Mouse (Mus musculus): ENCODE data around the gene Gm4131.
"Not testable (repeated sequence)": the region's sequence is repeated elsewhere in the genome, so short reads cannot be mapped to it uniquely, and the experiment has no call there.

Gene Gm4131

GRCm38 (mm10) chr14:62566821-62567220, at the start of gene Gm4131:
Gm4131 (minus strand) TSS chr14:62566921.
- DNase-seq = not testable (repeated sequence)

GRCm38 (mm10) chr14:62609904-62610303, 43.2 kb upstream of the Gm4131 start:
- DNase-seq = no peak

GRCm38 (mm10) chr14:62607791-62608196, 41.1 kb upstream of the Gm4131 start:
- DNase-seq = peak; percentile 43 to 59

GRCm38 (mm10) chr14:62602869-62603268, 36.1 kb upstream of the Gm4131 start:
- DNase-seq = peak in 1 of 2 experiments; percentile 10

GRCm38 (mm10) chr14:62602271-62602670, 35.5 kb upstream of the Gm4131 start:
- no peak for DNase-seq

GRCm38 (mm10) chr14:62600109-62600522, 33.4 kb upstream of the Gm4131 start:
- no peak for DNase-seq

GRCm38 (mm10) chr14:62585338-62585737, 18.6 kb upstream of the Gm4131 start:
- DNase-seq = no peak

- DNase-seq = no peak
These were observed 17.9 kb upstream of the Gm4131 start for GRCm38 (mm10) chr14:62584637-62585036.

- no peak for DNase-seq
These were observed 15.0 kb upstream of the Gm4131 start for GRCm38 (mm10) chr14:62581768-62582167.

GRCm38 (mm10) chr14:62580945-62581344, 14.2 kb upstream of the Gm4131 start:
- DNase-seq = no peak

- DNase-seq = peak; percentile 43 to 66
These were observed 9.1 kb upstream of the Gm4131 start for GRCm38 (mm10) chr14:62575862-62576261.

- DNase-seq = no peak
These were observed 8.2 kb upstream of the Gm4131 start for GRCm38 (mm10) chr14:62574906-62575305.

GRCm38 (mm10) chr14:62573454-62573853, 6.7 kb upstream of the Gm4131 start:
- no peak for DNase-seq

GRCm38 (mm10) chr14:62570299-62570698, 3.6 kb upstream of the Gm4131 start:
- DNase-seq = no peak

- no peak for DNase-seq
These were observed 2.7 kb upstream of the Gm4131 start for GRCm38 (mm10) chr14:62569463-62569862.

- DNase-seq = peak in 1 of 2 experiments; percentile 30
These were observed 3.0 kb downstream of the Gm4131 start for GRCm38 (mm10) chr14:62563679-62564078.

- DNase-seq = no peak
These were observed 4.6 kb downstream of the Gm4131 start for GRCm38 (mm10) chr14:62561875-62562748.

- no peak for DNase-seq
These were observed 9.6 kb downstream of the Gm4131 start for GRCm38 (mm10) chr14:62557111-62557510.

GRCm38 (mm10) chr14:62555840-62556810, 10.6 kb downstream of the Gm4131 start:
- no peak for DNase-seq

GRCm38 (mm10) chr14:62555309-62555829, 11.4 kb downstream of the Gm4131 start, which contains the start of gene Fam124a:
Fam124a (plus strand) TSS chr14:62555737.
- DNase-seq = peak; percentile 82 to 91

- DNase-seq = no peak
These were observed 12.9 kb downstream of the Gm4131 start for GRCm38 (mm10) chr14:62553786-62554185.

GRCm38 (mm10) chr14:62552771-62553170, 13.9 kb downstream of the Gm4131 start:
- no peak for DNase-seq

GRCm38 (mm10) chr14:62550121-62550520, 16.6 kb downstream of the Gm4131 start:
- no peak for DNase-seq
